Mouse (Mus musculus): Measurements from ENCODE around the gene Cdk9.

DNA sequence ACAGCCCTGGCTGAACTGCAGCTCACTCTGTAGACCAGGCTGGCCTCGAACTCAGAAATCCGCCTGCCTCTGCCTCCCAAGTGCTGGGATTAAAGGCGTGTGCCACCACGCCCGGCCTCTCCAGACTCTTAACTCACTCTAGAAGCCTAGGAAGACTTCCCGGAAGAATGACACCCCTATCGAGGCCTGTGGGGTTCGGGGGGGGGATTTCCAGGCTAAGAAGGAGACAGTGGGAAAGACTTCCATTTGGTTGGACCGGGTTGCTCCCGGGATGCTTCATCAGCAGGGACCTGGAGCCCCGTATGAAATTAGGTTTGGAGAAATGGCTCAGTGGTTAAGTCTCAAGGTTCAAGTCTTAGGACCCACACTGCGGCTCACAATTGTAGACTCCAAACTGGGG is 18.2 kb downstream of the Cdk9 start:
- TF ChIP-seq TCF12 (IDR thresholded peaks at IDR 0.05; ENCODE audit: insufficient read depth, poor library complexity, severe bottlenecking): no peak
- TF ChIP-seq POLR2A (IDR thresholded peaks at IDR 0.05; ENCODE audit: insufficient read length, low read depth): no peak
- no peak for TF ChIP-seq MAX (IDR thresholded peaks at IDR 0.05; ENCODE audit: low read depth)
- TF ChIP-seq MYOD1 (IDR thresholded peaks at IDR 0.05; ENCODE audit: control insufficient read depth in 1 of 3, insufficient read length in 2 of 3, low read depth in 2 of 3): no peak
- TF ChIP-seq TCF3 (IDR thresholded peaks at IDR 0.05; ENCODE audit: insufficient read length, low read depth): no peak
- no peak for TF ChIP-seq POLR2AphosphoS2 (IDR thresholded peaks at IDR 0.05; ENCODE audit: insufficient read length, low read depth)
- no peak for TF ChIP-seq E2F4 (IDR thresholded peaks at IDR 0.05; ENCODE audit: insufficient read depth)
- no peak for TF ChIP-seq MYOG (IDR thresholded peaks at IDR 0.05; ENCODE audit: control insufficient read depth in 1 of 3, insufficient read depth in 1 of 3, insufficient read length in 2 of 3, low read depth in 2 of 3)
- TF ChIP-seq REST (IDR thresholded peaks at IDR 0.05; ENCODE audit: insufficient read depth, insufficient read length): no peak
- no peak for TF ChIP-seq CEBPB (IDR thresholded peaks at IDR 0.05; ENCODE audit: insufficient read depth, poor library complexity, severe bottlenecking)
- no peak for TF ChIP-seq USF1 (IDR thresholded peaks at IDR 0.05; ENCODE audit: low read depth)
- TF ChIP-seq SRF (IDR thresholded peaks at IDR 0.05; ENCODE audit: control insufficient read depth, insufficient read length, low read depth): no peak
